Mouse (Mus musculus) bone marrow macrophage, adult 2 months (primary cell): Measurements from ENCODE around the gene Hoxd10.

ENCODE experiments used
- CTCF ChIP-seq: IDR thresholded peaks from 2 replicates; pipeline ENCODE4 v1.5.1; 2012; ENCODE audit warnings: low read depth, mild to moderate bottlenecking, low read length, moderate library complexity
- POLR2A ChIP-seq: IDR thresholded peaks from 2 replicates; pipeline ENCODE4 v1.6.1; 2012; ENCODE audit warnings: mild to moderate bottlenecking, low read depth, low read length, borderline replicate concordance

GRCm38 (mm10) chr2:74647082-74647864 is 44.5 kb upstream of the Hoxd10 start:
- TF ChIP-seq POLR2A, result no peak
- no peak for TF ChIP-seq CTCF
